Mouse (Mus musculus): ENCODE measurements at regions not wholly inside any gene's neighbourhood (a gene's known extent, or its start where the extent isn't known, plus 50 kb on each side); places are given as distances from the start of the nearest gene placed in this dataset.

GRCm38 (mm10) chrX:103557496-103557895, 72.9 kb upstream of the Zcchc13 start:
- TF ChIP-seq POLR2A (IDR thresholded peaks at IDR 0.05; ENCODE audit: low read depth, low read length) (no peak), CTCF (IDR thresholded peaks at IDR 0.05; ENCODE audit: borderline replicate concordance, insufficient read depth, low read length) (no peak)
